Mouse (Mus musculus): Measurements from ENCODE around the gene Pnkp.

GRCm38 (mm10) chr7:44886964-44887363, 30.0 kb downstream of the Pnkp start:
- TF ChIP-seq POLR2A (IDR thresholded peaks at IDR 0.05; ENCODE audit: low read depth, low read length) (no peak), CTCF (conservative IDR thresholded peaks at IDR 0.05; ENCODE audit: insufficient read depth, insufficient read length, low read depth, low read length) (no peak)
